Mouse (Mus musculus) E14TG2a.4 (cell line): ENCODE results near the gene Rtn4r.

Experiments used
- CTCF ChIP-seq: conservative IDR thresholded peaks from 2 replicates; pipeline ENCODE4 v1.5.1; 2014; ENCODE audit warnings: low read length
- NANOG ChIP-seq: IDR thresholded peaks from 2 replicates; pipeline ENCODE4 v1.6.1; 2014; ENCODE audit warnings: borderline replicate concordance, low read length, mixed read lengths
- POU5F1 ChIP-seq: IDR thresholded peaks from 2 replicates; pipeline ENCODE4 v1.6.1; 2014; ENCODE audit warnings: low read length, borderline replicate concordance

- TF ChIP-seq CTCF (no peak), NANOG (no peak), POU5F1 (no peak)
Measured at GRCm38 (mm10) chr16:18096348-18096747, 31.1 kb upstream of the Rtn4r start.
